Mouse (Mus musculus): ENCODE data around the gene Ptprn2.
A peak's percentile ranks its signal among the peaks of the same experiment; 100 is the strongest.

The Ptprn2 gene

GRCm38 (mm10) chr12:116485591-116486403 lies at the start of gene Ptprn2:
Gene Ptprn2 (plus strand): TSS chr12:116485720.
- DNase-seq (ENCODE audit: low read depth, low spot score) = peak; percentile 66

- no peak for DNase-seq (ENCODE audit: low read depth, low spot score)
These were observed 49.4 kb upstream of the Ptprn2 start for GRCm38 (mm10) chr12:116436125-116436524.

- no peak for DNase-seq (ENCODE audit: low read depth, low spot score)
These were observed 46.9 kb upstream of the Ptprn2 start for GRCm38 (mm10) chr12:116438591-116438990.

- DNase-seq (ENCODE audit: low read depth, low spot score) = no peak
These were observed 43.3 kb upstream of the Ptprn2 start for GRCm38 (mm10) chr12:116442184-116442583.

- DNase-seq (ENCODE audit: low read depth, low spot score) = no peak
These were observed 36.0 kb upstream of the Ptprn2 start for GRCm38 (mm10) chr12:116449536-116449935.

- DNase-seq (ENCODE audit: low read depth, low spot score) = no peak
These were observed 25.0 kb upstream of the Ptprn2 start for GRCm38 (mm10) chr12:116460379-116461065.

- peak; percentile 87 for DNase-seq (ENCODE audit: low read depth, low spot score)
These were observed 18.5 kb upstream of the Ptprn2 start for GRCm38 (mm10) chr12:116467030-116467429.

- DNase-seq (ENCODE audit: low read depth, low spot score) = no peak
These were observed 17.2 kb upstream of the Ptprn2 start for GRCm38 (mm10) chr12:116468348-116468747.

- DNase-seq (ENCODE audit: low read depth, low spot score) = peak; percentile 42
These were observed 16.4 kb upstream of the Ptprn2 start for GRCm38 (mm10) chr12:116469096-116469495.

- DNase-seq (ENCODE audit: low read depth, low spot score) = no peak
These were observed 12.3 kb upstream of the Ptprn2 start for GRCm38 (mm10) chr12:116473264-116473663.

GRCm38 (mm10) chr12:116473761-116474160 lies 11.8 kb upstream of the Ptprn2 start:
- DNase-seq (ENCODE audit: low read depth, low spot score) = no peak

- no peak for DNase-seq (ENCODE audit: low read depth, low spot score)
These were observed 10.8 kb upstream of the Ptprn2 start for GRCm38 (mm10) chr12:116474676-116475075.

GRCm38 (mm10) chr12:116478771-116479170 lies 6.7 kb upstream of the Ptprn2 start:
- DNase-seq (ENCODE audit: low read depth, low spot score) = no peak

GRCm38 (mm10) chr12:116481921-116482320 lies 3.6 kb upstream of the Ptprn2 start:
- no peak for DNase-seq (ENCODE audit: low read depth, low spot score)

- no peak for DNase-seq (ENCODE audit: low read depth, low spot score)
These were observed 1.9 kb upstream of the Ptprn2 start for GRCm38 (mm10) chr12:116483581-116483980.

- no peak for DNase-seq (ENCODE audit: low read depth, low spot score)
These were observed 529 bp upstream of the Ptprn2 start for GRCm38 (mm10) chr12:116484991-116485390.

- no peak for DNase-seq (ENCODE audit: low read depth, low spot score)
These were observed 847 bp downstream of the Ptprn2 start for GRCm38 (mm10) chr12:116486404-116486730.

GRCm38 (mm10) chr12:116488836-116489235 lies 3.3 kb downstream of the Ptprn2 start:
- DNase-seq (ENCODE audit: low read depth, low spot score) = no peak

GRCm38 (mm10) chr12:116490575-116491356 lies 5.2 kb downstream of the Ptprn2 start:
- DNase-seq (ENCODE audit: low read depth, low spot score) = no peak

- DNase-seq (ENCODE audit: low read depth, low spot score) = no peak
These were observed 13.1 kb downstream of the Ptprn2 start for GRCm38 (mm10) chr12:116498666-116499065.

- DNase-seq (ENCODE audit: low read depth, low spot score) = no peak
These were observed 15.1 kb downstream of the Ptprn2 start for GRCm38 (mm10) chr12:116500652-116501051.

GRCm38 (mm10) chr12:116512482-116512881 lies 27.0 kb downstream of the Ptprn2 start:
- DNase-seq (ENCODE audit: low read depth, low spot score) = no peak

All from CD4-positive helper T cell, adult 2 months (primary cell).